In the genomic region with DNA sequence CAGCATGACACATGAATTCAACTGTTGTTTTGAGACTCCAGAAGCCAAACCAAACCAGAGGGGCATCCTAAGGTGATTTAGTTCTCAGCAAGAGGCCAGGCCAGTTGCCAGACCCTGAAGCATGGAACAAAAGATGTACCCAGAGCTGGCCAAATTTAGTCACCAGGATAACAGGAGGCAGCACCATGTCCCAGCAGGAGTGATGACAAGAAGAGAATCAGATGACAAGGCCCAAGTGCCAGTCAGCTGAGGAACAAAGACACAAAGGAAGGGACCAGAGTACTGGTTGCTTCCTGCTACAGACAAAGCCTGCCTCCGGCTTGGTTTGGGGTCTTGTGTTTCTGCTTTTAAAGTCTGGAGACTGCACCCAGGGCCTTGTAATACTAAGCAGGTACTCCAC, we compare ENCODE assay signal across 11 mouse cellular contexts. TPM values are rescaled to one million over a fixed set of nuclear protein-coding genes. Genes with fewer than 3 reads are reported as not detected.
DNase-seq lines count a peak whose midpoint lies in the region; ATAC-seq and TF ChIP-seq lines count a peak whose summit lies in the region.
"Had no signal": no experiment of that assay in that cellular context is flagged by ENCODE, and none has a peak within 500 bp of the region (broad histone marks: within the 10 kb centered on the region; RNA-seq: fewer than 3 reads in every experiment).

No protein-coding gene starts in this region.

- 0 out of 2 replicates have a peak, but pooled peaks cover 3% of the 10 kb centered on the region for H3K4me1 ChIP-seq in hindbrain, embryonic 10.5 days (replicated peaks)
- H3K4me1 ChIP-seq in hindbrain, embryonic 14.5 days (replicated peaks; ENCODE audit: control insufficient read depth, insufficient read depth, low read length), result no peaks in the 10 kb centered on the region
- no peaks in the 10 kb centered on the region for H3K4me1 ChIP-seq in heart, adult 2 months (ENCODE audit: control insufficient read depth, insufficient read depth, low read length)
- no peaks in the 10 kb centered on the region for H3K4me1 ChIP-seq in kidney, embryonic 16.5 days (ENCODE audit: insufficient read depth, low read length)
- H3K4me1 ChIP-seq in thymus, adult 2 months (replicated peaks; ENCODE audit: control insufficient read depth, insufficient read depth, low read length), result peaks cover 3% of the 10 kb centered on the region; the same call in 1 of the 2 replicates
- H3K4me1 ChIP-seq: liver, embryonic 12.5 days; megakaryocyte, embryonic 14.5 days had no signal

- peak; percentile 99 for TF ChIP-seq EP300 in heart, adult 2 months (IDR thresholded peaks at IDR 0.05; ENCODE audit: insufficient read depth, low read depth, low read length)

- peak; percentile 5 for DNase-seq in hindbrain, embryonic 10.5 days (ENCODE audit: low spot score)
- no peak for DNase-seq in hindbrain, embryonic 14.5 days (ENCODE audit: low spot score)
- DNase-seq in cerebellum, adult 11-12 months, result peak; percentile 92
- peak; percentile 45 to 82 for DNase-seq in heart, adult 2 months
- peak; percentile 56 to 60 for DNase-seq in heart, postnatal 14 days
- no peak for DNase-seq in adrenal gland, postnatal 36 days
- DNase-seq in thymus, adult 2 months, result no peak
- DNase-seq: kidney, postnatal 14 days had no signal

- no peaks in the 10 kb centered on the region for H3K79me2 ChIP-seq in heart, adult 2 months (replicated peaks; ENCODE audit: control insufficient read depth, insufficient read depth, low read length)

- intact Hi-C loops in heart, adult 2 months (cut with DNase I), result loop anchor here (2.0 kb wide), 1 partner anchor 34 kb away; no protein-coding TSS in a partner anchor
- intact Hi-C loops in heart, postnatal 14 days (cut with DNase I), result no loop called here

- H3K9ac ChIP-seq in hindbrain, embryonic 14.5 days, result no peak overlapping the region
- no peak overlapping the region for H3K9ac ChIP-seq in heart, adult 2 months (ENCODE audit: low read depth, low read length)
- H3K9ac ChIP-seq in kidney, embryonic 16.5 days (replicated peaks; ENCODE audit: low read length), result no peak overlapping the region
- H3K9ac ChIP-seq: liver, embryonic 12.5 days had no signal

- H3K4me3 ChIP-seq in hindbrain, embryonic 10.5 days, result no peak overlapping the region
- H3K4me3 ChIP-seq in hindbrain, embryonic 14.5 days (replicated peaks; ENCODE audit: low read length), result no peak overlapping the region
- no peak overlapping the region for H3K4me3 ChIP-seq in heart, adult 2 months
- no peak overlapping the region for H3K4me3 ChIP-seq in kidney, embryonic 16.5 days (ENCODE audit: low read length)
- H3K4me3 ChIP-seq in thymus, adult 2 months (ENCODE audit: control insufficient read depth, insufficient read depth, low read length), result no peak overlapping the region
- H3K4me3 ChIP-seq: liver, embryonic 12.5 days; megakaryocyte, embryonic 14.5 days had no signal

- H3K27ac ChIP-seq in hindbrain, embryonic 10.5 days, result no peak overlapping the region
- H3K27ac ChIP-seq in hindbrain, embryonic 14.5 days, result no peak overlapping the region
- peak overlapping the region; percentile 87 for H3K27ac ChIP-seq in heart, adult 2 months
- H3K27ac ChIP-seq in kidney, embryonic 16.5 days (ENCODE audit: low read length), result no peak overlapping the region
- no peak overlapping the region for H3K27ac ChIP-seq in thymus, adult 2 months (ENCODE audit: control insufficient read depth, insufficient read depth, low read length)
- H3K27ac ChIP-seq: liver, embryonic 12.5 days had no signal

- H3K36me3 ChIP-seq in hindbrain, embryonic 10.5 days, result no peaks in the 10 kb centered on the region
- H3K36me3 ChIP-seq in hindbrain, embryonic 14.5 days (replicated peaks; ENCODE audit: control insufficient read depth, insufficient read depth), result no peaks in the 10 kb centered on the region
- H3K36me3 ChIP-seq in heart, adult 2 months (ENCODE audit: control insufficient read depth, insufficient read depth, low read length), result no peaks in the 10 kb centered on the region
- no peaks in the 10 kb centered on the region for H3K36me3 ChIP-seq in kidney, embryonic 16.5 days (ENCODE audit: insufficient read depth, low read length)
- H3K36me3 ChIP-seq in thymus, adult 2 months (ENCODE audit: control insufficient read depth, insufficient read depth, low read length), result no peaks in the 10 kb centered on the region
- H3K36me3 ChIP-seq: liver, embryonic 12.5 days had no signal

- no peak for TF ChIP-seq CTCF in heart, adult 2 months (IDR thresholded peaks at IDR 0.05)
- TF ChIP-seq CTCF in thymus, adult 2 months (IDR thresholded peaks at IDR 0.05; ENCODE audit: borderline replicate concordance, control insufficient read depth, extremely low read depth, insufficient read depth, low read length, poor library complexity), result no peak

- no peak for ATAC-seq in hindbrain, embryonic 14.5 days (ENCODE audit: low FRiP score)
- ATAC-seq in kidney, embryonic 16.5 days (ENCODE audit: low FRiP score, low TSS enrichment), result no peak
- ATAC-seq: liver, embryonic 12.5 days had no signal

- WGBS in hindbrain, embryonic 10.5 days, result 23% methylated on average over 1 of the region's 1 CpGs
- WGBS in hindbrain, embryonic 14.5 days, result 7% methylated on average over 1 of the region's 1 CpGs
- 17% methylated on average over 1 of the region's 1 CpGs for WGBS in heart, adult 2 months
- 69% methylated on average over 1 of the region's 1 CpGs for WGBS in kidney, embryonic 16.5 days
- WGBS in thymus, adult 2 months, result 39% methylated on average over 1 of the region's 1 CpGs

- peak; percentile 72 for TF ChIP-seq POLR2A in heart, adult 2 months (IDR thresholded peaks at IDR 0.05; ENCODE audit: insufficient read depth, low read depth, low read length)
- no peak for TF ChIP-seq POLR2A in thymus, adult 2 months (IDR thresholded peaks at IDR 0.05; ENCODE audit: control insufficient read depth, extremely low read depth, insufficient read depth, low read length, poor library complexity)

- H3K9me3 ChIP-seq in hindbrain, embryonic 10.5 days, result no peaks in the 10 kb centered on the region
- no peaks in the 10 kb centered on the region for H3K9me3 ChIP-seq in hindbrain, embryonic 14.5 days (ENCODE audit: control insufficient read depth, low read length)
- no peaks in the 10 kb centered on the region for H3K9me3 ChIP-seq in kidney, embryonic 16.5 days (ENCODE audit: low read length)
- H3K9me3 ChIP-seq: liver, embryonic 12.5 days; megakaryocyte, embryonic 14.5 days had no signal

- H3K4me2 ChIP-seq in hindbrain, embryonic 14.5 days (replicated peaks), result no peak overlapping the region
- no peak overlapping the region for H3K4me2 ChIP-seq in kidney, embryonic 16.5 days (replicated peaks; ENCODE audit: low read depth, low read length)
- H3K4me2 ChIP-seq: liver, embryonic 12.5 days had no signal

- no peaks in the 10 kb centered on the region for H3K27me3 ChIP-seq in hindbrain, embryonic 10.5 days (ENCODE audit: insufficient read depth, poor library complexity, severe bottlenecking)
- H3K27me3 ChIP-seq in hindbrain, embryonic 14.5 days (ENCODE audit: control insufficient read depth, insufficient read depth, low read length), result no peaks in the 10 kb centered on the region
- H3K27me3 ChIP-seq in heart, adult 2 months (ENCODE audit: control insufficient read depth, insufficient read depth, low read length), result no peaks in the 10 kb centered on the region
- H3K27me3 ChIP-seq in kidney, embryonic 16.5 days (ENCODE audit: insufficient read depth, low read length), result no peaks in the 10 kb centered on the region
- no peaks in the 10 kb centered on the region for H3K27me3 ChIP-seq in thymus, adult 2 months (ENCODE audit: control insufficient read depth, insufficient read depth, low read length)
- H3K27me3 ChIP-seq: liver, embryonic 12.5 days had no signal

RNA-seq across cellular contexts. Expression of a gene that starts 16.6 kb away (rescaled TPM):
- 60.9 and 63.7 TPM in 2 replicates for polyA plus RNA-seq in hindbrain, embryonic 10.5 days (2016; fragmentation: Nextera tagmentation; extraction: Ambion mirVana)
- 63.9 and 69.3 TPM in 2 replicates for polyA plus RNA-seq in hindbrain, embryonic 14.5 days (2014; fragmentation: Nextera tagmentation; extraction: Ambion mirVana)
- 10 to 100 TPM; 16.5 to 16.8 TPM for total RNA-seq in heart, adult 2 months (2021)
- polyA plus RNA-seq in heart, adult 2 months (2012; rRNA removed), result 133 and 148 TPM in 2 replicates
- 10 to 100 TPM; 34.8 to 36.3 TPM for total RNA-seq in heart, postnatal 14 days (2021)
- polyA plus RNA-seq in kidney, embryonic 16.5 days (2015; fragmentation: Nextera tagmentation; extraction: Ambion mirVana), result 48.3 and 54.3 TPM in 2 replicates
- 10 to 100 TPM; 87.8 to 89.1 TPM for total RNA-seq in adrenal gland, postnatal 36 days (2021)
- polyA plus RNA-seq in thymus, adult 2 months (2012; rRNA removed), result 454 and 499 TPM in 2 replicates

RNA-seq across cellular contexts. Expression of a gene that starts 55.6 kb away (rescaled TPM):
- polyA plus RNA-seq in hindbrain, embryonic 10.5 days (2016; fragmentation: Nextera tagmentation; extraction: Ambion mirVana), result 100 and 180 TPM in 2 replicates
- 290 and 319 TPM in 2 replicates for polyA plus RNA-seq in hindbrain, embryonic 14.5 days (2014; fragmentation: Nextera tagmentation; extraction: Ambion mirVana)
- 10 to 100 TPM; 61.9 to 87.4 TPM for total RNA-seq in heart, adult 2 months (2021)
- 44.5 and 55.4 TPM in 2 replicates for polyA plus RNA-seq in heart, adult 2 months (2012; rRNA removed)
- 10 to 100 TPM; 77.7 to 82.2 TPM for total RNA-seq in heart, postnatal 14 days (2021)
- polyA plus RNA-seq in kidney, embryonic 16.5 days (2015; fragmentation: Nextera tagmentation; extraction: Ambion mirVana), result 25.9 and 29.7 TPM in 2 replicates
- total RNA-seq in adrenal gland, postnatal 36 days (2021), result 10 to 100 TPM; 23.3 to 88.8 TPM
- 78.1 and 82.0 TPM in 2 replicates for polyA plus RNA-seq in thymus, adult 2 months (2012; rRNA removed)

Comparison
In these comparisons a context has a peak if more than half of its experiments do, and no peak if none do; other contexts are left out.
1. DNase-seq: peak in hindbrain, embryonic 10.5 days (single experiment), cerebellum, adult 11-12 months (single experiment), heart, adult 2 months (2 of 2) and heart, postnatal 14 days (2 of 2); none in hindbrain, embryonic 14.5 days (single experiment), adrenal gland, postnatal 36 days (0 of 2) and thymus, adult 2 months (single experiment).